Mouse (Mus musculus) cortical plate, adult 2 months (tissue): Measurements from ENCODE around the gene Pcdh7.

ENCODE experiments used
- CTCF ChIP-seq: fragments of 200-500 bp; IDR thresholded peaks from 2 replicates; pipeline ENCODE4 v1.5.1; 2011; ENCODE audit warnings: mild to moderate bottlenecking, control low read depth, low read length; ENCODE audit not compliant: insufficient read depth; ENCODE audit errors: extremely low read depth
- POLR2A ChIP-seq: fragments of 200-500 bp; IDR thresholded peaks from 2 replicates; pipeline ENCODE4 v1.6.1; 2011; ENCODE audit warnings: mild to moderate bottlenecking, low read length, control low read depth; ENCODE audit not compliant: insufficient read depth; ENCODE audit errors: extremely low read depth

GRCm38 (mm10) chr5:57963792-57964191 lies 246.0 kb downstream of the Pcdh7 start:
- TF ChIP-seq POLR2A (no peak), CTCF (no peak)
